Mouse (Mus musculus) kidney, postnatal 14 days (tissue): ENCODE results near the gene Jak1.

ENCODE experiments used
- DNase-seq: peaks from one replicate; pipeline ENCODE4 v3.0.0; 2022; ENCODE audit warnings: mixed read lengths

Jak1 gene

DNA sequence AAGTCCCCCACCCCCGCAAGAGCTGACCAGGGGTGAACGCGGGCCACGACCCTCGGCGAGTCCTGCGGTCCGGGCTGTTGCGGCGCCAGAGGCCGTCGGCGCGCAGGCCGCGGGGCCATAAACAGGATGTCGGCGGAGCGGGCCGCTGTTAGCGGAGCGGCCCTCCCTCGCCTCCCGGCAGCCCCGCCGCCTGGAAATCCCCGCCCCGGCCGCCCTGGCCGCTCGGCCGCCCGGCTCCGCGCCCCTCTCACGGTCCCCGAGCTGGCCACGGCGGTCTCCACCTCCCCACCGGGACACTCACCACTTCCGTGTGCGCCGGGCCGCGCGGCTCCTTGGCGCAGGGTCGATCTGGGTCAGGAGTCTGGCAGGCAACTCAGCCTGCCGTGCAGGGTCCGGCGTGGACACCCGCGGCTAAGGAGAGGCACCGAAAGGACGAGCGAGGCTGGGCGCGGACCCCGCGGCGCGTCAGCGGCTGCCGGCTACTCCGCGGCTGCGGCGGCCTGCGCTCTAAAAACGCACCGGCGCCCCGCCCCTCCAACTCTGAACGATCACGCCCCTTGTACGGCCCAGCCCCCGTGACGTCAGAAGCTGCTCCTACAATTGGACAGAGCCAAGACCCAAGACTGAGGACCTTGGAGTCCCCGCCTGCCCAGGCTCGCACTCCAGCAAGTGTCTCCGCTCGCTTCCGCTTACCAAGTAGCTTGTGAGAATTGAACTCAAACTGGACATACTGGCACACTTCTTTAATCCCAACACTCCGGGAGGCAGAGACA, at the start of gene Jak1:
Gene Jak1, minus strand, starts transcription at position 542 of the 773 bp plus-strand sequence.
- DNase-seq = peak; percentile 99

DNA sequence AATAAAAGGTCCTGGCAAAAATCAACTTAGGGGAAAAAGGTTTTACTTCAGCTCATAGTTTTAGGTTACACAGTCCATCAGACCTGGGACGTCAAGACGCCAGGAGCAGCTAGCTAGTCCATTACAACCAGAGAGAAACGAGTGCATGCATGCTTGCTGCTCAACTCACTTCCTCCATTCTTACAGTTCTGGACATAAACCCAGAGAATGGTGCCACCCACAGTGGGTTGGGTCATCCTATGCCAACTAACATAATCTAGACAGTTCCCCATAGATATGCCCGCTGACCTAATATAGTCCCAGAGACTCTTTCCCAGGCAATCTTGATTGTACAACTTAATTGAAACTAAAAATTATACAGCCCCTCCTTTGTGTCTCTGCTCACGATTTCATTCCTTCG, 47.0 kb upstream of the Jak1 start:
- DNase-seq = no peak

DNA sequence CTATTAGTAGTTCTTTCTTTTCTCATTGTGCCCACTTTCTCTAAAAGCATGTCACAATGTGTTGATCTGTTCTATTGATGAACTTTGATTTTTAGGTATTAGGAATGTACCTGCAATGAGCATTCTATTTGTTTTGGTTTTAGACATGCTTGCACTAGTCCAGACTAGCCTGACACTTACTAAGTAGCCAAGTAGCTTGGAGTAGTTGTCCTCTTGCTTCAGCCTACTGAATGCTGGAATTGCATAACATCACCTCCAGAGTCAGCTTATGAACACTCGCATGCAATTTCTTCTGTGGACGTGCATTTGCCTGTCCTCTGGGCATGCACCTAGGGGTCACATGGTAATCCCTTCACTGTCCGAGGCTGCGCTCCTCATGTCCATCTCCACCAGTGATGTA, 43.1 kb upstream of the Jak1 start:
- DNase-seq = no peak

DNA sequence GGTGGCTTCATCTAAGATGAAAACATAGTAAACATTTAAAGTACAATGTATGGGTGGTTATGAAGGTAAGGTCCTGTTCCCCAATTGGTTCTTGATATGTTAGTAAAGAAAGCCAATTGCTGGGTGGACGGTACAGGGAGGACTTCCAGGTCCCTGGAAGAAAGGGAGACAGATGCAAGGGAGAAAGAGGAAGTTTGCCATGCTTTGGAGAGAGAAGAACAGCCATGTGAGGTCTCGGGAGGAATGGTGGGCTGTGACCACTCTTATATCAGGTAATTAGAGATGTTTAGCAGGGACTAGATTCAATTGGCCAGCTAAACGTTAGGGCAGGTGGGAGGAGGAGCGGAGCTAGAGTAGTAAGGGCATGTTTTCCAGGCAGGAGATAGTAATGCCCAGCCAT, 42.2 kb upstream of the Jak1 start:
- DNase-seq = no peak

DNA sequence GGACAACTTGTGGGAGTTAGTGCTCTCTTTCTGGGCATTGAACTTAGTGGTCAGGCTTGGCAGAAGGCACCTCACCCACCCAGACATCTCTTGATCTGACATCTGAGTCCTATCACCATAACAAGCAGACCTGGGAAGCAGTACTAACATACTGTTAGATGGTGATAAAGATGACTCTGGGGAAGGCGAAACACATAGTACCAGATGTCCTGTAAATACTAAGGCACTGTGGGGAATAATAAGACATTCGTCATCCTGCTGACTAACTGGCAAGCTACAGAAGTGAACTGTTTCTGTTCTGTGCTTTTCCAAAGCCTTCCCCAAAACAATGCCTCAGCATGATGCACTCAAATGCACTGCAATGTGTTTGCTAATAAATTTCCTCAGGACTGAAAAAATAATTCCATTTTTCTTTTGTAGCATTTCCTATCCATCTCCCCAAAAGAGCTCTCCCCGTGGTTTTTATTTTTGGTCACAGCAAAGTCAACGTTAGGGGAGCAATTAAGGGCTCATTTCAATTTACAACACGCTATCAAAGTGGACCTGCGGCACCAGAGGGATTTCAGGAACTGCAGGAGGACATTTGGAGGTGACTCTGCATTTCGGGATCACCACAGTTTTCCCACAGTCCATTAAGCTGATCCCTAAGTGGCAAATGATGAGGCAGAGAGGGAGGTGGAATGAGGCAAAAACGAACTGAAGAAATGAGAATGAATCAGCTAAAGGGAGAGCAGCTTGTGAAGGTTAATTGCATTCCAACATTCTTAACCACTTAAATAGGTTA, 41.2 kb upstream of the Jak1 start:
- DNase-seq = no peak

DNA sequence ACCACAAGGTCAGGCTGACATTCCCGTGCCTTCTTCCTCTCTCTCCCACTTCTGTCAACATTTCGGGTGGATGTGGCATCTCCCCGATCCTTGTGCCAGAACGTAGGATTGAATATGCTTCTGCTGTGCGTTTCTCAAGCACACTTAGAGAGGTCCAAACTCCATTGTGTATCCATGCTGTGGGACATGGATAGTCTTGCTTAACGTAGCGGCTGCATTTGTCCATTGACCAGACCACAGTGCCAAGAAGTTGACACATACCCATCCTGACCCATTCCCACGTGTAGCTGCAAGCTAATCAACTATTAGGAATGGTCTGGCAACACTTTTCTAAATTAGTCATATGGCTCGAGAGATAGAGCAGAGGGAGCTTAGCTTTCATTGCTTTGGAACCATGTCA, 40.0 kb upstream of the Jak1 start:
- DNase-seq = no peak

DNA sequence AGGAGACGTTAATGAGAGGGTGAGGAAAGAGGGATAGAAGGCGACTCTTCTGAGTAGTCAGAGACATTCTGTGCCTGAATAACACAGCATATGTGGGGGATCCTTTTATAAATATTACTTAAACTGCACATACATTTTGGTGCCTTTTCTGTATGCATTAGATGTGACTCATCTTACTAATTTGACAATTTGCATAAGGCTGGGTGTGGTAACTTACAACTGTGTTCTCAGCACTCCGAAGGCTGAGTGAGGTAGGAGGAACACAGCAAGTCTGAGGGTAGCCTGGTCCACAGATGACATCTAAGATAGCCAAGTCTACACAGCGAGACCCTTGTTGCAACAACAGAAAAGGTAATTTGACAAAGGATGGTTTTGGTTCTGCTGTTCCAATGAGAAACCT, 39.0 kb upstream of the Jak1 start:
- DNase-seq = no peak

DNA sequence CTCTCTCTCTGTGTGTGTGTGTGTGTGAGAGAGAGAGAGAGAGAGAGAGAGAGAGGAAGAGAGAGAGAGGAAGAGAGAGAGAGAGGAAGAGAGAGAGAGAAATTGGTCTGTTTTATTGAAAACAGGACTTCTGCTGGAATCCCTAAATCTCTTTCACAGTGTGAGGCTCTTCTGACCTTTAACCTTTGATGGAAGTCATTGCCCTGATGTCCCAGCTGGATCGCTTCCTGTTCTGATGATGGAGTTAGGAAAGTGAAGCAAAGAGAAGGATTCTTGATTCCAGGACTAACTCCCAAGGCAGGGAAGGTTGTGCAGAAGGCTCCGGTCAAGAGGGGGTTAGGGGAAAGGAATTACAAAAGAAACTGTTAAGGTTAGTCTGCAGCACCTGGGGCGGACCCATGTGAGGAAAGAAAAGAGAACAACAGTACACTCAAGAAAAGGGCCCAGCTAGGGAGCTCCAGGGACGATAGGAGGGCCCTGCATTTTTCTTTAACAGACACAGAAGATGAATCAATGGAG, 35.4 kb upstream of the Jak1 start:
- peak; percentile 36 for DNase-seq

DNA sequence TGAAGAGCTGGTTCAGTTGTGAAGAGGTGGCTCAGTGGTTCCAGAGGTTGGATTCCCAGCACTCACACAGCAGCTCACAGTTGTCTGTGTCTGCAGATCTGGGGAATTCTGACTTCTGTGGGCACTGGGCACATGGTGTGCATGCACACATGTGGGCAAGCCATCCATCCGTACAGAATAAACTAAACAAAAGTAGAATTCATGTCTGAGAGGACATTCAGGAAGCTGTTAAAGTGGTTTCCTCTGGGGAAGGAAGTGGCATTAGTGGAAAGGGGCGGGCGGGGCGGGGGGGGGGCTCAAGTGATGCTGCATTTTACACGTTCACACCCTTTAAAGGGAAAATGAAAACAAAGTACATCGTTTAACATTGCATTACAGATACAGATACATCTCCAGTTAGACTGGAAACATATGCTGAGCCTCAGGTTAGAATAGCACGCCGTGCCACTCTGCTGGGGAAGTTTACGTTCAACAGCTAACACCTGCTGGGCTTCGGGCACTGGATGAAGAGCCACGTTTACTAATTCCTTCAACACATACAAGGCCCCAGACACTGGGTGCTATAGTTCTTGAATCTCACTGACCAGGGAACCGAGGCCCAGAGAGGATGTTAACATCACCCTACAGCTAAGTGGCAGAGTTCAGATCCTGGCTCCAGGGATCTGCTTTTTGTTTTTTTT, 33.4 kb upstream of the Jak1 start:
- DNase-seq = no peak

DNA sequence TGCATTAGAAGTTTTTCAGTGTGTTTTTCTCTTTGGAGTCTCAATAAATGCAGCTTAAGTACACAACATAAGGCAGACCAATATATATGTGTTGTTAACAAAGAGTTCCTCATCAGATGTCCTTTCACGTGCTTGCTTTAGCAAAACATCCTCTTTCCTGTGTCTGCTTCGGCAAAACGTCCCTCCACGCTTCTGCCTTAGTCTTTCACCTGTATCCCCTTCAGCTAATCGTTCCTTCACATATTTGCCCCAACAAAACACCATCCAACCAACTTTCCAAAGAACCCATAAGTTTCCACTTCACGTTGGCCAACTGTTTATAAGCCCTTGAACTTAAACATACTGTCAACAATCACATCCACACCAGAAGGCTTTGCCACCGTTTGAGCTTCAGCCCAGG, 31.8 kb upstream of the Jak1 start:
- DNase-seq = no peak

DNA sequence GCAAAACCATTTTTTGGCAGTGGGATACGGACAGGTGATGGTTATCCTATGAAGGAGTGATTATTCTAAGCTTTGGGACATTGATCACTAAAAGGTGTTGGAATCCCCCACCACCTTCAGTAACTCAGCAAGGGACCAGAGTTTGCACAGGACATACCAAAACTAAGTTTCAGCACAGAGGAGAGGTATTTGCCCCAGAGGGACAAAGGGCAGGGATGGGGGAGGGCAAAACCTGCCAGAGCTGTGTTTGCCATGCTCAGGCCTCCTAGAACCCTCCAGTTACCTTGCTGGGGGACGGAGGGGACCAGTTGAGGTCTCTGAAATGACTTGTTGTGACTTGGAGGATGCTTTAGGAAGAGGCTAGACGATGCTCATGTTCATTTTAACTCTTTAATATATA, 30.7 kb upstream of the Jak1 start:
- peak; percentile 20 for DNase-seq

DNA sequence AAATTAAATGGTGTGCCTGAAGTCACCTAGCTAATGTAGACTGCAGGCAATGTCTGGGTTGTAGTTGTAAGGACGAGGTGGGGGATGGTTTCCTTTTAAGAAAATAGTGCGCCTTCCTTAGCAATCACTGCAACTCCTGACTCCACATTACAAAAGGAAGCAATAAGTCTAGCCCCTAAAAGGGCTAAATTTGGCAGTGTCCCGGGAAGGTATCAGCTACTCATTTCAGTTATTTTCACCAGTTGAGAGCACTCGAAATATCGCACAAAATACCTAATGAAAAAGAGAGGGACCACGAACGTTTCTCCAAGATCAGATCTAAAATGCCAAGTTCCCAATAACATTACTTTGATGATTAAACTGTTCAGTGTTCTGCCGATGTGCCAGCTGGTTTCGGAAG, 28.6 kb upstream of the Jak1 start:
- DNase-seq = no peak

DNA sequence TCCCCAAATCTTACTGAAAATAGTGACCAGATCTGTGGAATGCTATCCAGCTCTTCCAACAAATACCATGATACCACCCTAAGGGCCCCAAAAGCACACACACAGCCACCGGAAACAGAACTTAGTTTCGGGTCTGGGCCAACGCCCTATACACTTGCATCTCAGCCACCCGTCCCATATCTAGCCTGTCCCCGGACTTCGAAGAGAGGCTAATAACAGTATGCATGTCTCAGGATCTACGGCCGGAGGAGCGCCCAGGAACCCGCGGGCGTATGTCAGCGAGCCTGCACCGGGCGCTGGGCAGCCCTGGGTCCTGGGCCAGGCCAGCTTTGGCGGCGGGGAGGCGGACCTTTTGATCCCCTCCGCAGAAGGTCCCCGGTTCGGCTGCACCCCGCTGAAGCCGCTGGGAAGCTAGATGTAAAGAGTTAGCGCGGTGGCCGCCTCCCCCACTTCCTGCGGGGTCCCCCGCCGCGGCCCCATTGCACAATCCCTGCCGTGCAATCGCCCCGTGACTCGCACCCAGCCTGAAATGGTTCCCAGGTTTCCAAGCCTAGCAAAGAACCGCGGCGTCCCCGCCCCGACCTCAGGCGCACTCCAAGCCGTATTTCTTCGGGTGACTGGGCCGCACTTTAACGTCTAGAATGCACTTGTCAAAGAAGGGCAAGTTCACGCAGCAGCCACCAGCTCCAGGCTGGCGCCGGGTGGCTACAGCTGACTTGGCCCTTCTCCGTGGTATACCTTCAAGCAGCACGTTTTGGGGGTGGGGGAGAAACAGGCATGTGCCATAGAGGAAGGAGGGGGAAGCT, 27.9 kb upstream of the Jak1 start:
- DNase-seq = peak; percentile 76

DNA sequence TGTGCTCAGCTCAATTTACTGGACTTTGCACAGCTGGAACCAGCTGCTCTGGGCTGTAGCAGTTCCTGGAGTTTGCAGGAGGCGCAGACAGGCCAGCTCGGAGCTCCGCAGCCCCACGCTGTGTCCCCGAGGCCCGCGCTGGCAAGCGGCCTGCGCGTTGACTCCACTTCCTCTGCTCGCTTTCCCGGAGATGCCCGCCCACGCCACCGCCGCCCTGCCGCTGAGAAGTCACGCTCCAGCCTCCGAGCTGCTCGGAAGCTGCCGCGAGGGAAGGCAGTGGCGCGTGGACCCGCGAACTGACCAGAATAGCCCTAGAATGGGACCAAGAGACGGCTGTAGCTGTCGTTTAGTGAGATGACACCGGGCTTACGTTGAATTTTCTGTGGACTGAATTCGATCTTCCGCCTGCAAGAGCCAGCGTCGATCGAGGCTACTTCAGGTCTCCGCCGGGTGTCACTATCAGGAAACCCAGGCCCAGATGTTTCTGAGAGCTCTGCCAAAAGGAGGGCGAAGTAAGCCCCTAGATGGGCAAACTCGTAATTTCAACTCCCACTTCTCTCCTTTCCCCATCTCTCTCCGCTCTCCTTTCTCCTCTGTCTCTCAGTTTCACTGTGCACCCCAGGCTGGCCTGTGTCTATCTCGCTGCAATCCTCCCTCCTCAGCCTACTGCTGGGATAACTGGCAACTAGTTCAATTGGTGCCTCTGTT, 27.1 kb upstream of the Jak1 start:
- peak; percentile 94 for DNase-seq

DNA sequence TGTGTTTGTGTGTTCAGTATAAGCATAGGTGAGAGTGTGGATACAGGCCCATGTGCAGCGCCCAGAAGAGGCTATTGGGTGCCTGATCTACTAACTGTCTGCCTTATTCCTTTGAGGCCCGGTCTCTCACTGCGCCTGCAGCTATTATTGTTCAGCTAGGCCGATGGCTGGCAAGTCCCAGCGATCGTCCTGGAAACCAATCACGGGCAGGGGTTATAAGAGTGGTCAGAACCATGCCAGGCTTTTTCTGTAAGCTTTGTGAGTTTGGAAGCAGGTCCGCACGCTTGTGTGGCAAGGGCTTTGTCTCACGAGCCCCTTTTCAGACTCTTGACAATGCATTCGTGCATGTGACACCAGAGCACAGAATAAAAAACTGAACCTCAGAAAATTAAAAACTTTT, 23.2 kb upstream of the Jak1 start:
- DNase-seq = no peak

DNA sequence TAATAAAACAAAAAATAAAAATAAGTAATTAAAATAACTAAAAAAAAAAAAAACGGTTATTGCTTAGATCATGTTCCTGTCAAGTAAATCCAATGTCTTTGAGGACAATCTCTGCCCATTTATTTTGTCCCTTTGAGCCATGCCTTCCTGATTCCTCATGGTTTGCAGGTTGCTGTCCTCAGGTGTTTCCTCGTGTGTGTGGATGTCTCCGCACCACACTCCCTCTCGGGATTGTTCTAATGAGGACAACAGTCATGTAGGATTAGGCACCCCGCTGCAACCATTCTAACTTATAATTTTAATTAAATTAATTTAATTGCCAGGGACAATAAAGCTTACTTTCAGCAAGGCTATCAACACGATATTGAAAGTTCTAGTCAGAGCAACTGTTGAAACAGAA, 21.5 kb upstream of the Jak1 start:
- no peak for DNase-seq

DNA sequence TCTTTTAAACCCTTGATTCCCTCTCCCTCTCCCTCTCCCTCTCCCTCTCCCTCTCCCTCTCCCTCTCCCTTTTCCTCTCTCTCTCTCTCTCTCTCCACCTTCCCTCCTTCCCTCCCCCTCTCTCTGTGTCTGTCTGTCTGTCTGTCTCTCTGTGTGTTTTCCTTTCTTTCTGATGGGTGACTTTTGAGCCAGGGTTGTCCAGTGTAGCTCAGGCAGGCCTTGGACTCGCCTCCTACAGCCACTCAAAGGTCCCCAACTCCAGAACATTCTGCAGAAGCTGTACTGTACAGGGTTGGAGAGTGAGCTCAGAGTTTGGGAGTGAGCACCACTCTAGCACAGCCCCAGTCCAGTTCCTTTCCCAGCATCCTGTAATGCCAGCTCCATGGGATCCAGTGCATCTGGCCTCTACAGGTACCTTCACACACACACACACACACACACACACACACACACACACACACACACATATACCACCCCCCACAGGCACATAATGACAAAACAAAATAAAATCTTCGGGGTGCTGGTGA, 20.9 kb upstream of the Jak1 start:
- DNase-seq = no peak

DNA sequence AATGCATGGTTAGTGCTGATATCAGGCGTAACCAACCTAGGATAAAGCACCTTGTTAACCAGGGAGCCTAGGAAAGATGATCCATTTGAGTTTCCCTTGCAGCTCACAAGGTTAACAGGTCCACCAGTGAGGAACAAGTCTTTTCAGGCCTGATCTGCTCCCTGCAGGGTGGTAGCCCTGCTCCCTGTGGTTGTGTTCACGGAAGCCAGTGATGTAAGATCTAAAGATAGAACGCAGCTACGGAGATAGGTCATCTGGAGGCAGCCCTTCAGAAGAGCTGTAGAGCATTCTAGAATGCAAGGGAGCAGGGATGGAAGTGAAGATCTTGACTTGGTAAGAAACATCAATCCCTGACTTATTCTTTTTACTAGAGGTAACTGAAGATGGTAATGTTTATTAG, 18.9 kb upstream of the Jak1 start:
- DNase-seq = no peak

DNA sequence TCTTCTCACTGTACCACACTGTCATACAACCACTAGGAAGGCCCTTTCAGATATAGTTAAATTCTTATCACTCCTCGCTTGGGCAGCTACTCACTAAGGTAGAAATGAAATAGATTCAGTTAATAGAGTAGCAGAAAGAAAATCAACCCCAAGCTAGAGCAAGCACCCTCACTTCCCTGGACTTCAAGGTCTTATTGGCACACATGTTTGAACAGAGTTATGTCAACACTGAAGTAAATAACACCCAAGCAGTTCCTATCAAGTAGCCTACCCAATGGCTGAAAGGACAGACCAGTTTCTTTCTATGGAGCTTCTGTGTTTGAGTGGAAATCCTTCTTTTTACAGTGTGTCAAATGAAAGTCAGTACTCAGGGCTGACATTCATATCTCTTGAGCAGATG, 17.2 kb upstream of the Jak1 start:
- DNase-seq = no peak

DNA sequence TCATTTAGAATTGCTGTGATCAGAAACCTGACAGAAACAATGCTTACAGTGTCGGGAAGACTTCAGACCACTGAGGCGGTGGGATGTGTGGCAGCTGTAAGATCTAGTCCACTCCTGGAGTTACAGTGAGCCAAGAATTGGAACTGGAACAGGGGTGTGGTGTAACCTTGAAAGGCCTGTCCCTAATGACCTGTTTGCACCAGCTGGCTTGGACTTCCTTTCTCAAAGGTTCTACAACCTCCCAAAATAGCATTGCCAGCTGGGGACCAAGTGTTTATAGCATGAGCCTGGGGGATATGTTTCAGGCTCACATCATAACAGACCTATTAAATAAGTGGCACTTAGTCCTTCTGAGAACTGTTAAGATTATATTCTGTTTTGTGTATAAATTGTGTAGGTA, 15.0 kb upstream of the Jak1 start:
- DNase-seq = no peak

DNA sequence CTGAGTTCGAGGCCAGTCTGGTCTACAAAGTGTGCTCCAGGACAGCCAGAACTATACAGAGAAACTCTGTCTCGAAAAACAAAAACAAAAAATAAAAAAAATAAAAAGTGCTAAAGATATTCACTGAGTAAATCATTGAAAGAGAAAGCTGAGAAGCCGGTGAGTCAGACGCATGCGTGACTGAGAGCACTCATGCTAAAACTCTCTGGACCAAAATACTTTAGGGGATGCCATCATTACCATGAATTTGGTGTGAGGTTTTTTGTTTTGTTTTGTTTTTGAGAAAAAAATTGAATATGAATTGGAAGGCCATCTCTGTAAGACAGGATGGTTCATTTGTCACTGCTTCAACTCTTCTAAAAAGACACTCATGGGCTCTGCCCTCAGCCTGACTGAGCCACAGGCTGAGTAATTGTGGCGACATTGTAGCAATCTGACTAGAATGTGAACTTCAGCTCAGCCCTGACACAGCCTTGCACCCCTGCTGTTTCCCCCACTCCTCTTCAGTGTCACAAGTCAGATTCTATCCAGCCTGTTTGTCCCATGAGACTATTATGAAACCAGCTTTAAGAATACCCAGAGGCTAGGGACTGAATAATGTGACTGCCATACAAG, 11.5 kb upstream of the Jak1 start:
- DNase-seq = no peak
